Mouse (Mus musculus) intestine, embryonic 16.5 days (tissue): ENCODE data around the gene Lrpprc. TPM values are rescaled to one million over a fixed set of nuclear protein-coding genes. Genes with fewer than 3 reads are reported as not detected.

Source experiments
- ATAC-seq: fragments of 200-750 bp; cut with Nextera tagmentation; 2 replicates; pipeline ENCODE4 v1.8.0; 2017; ENCODE audit warnings: moderate TSS enrichment, moderate library complexity
- H3K27ac ChIP-seq: fragments of 300-500 bp; sonication (generic); 2 replicates; pipeline ENCODE4 v1.5.1; 2014; ENCODE audit warnings: mild to moderate bottlenecking, low read length
- H3K27me3 ChIP-seq: fragments of 300-500 bp; sonication (generic); replicated peaks from 2 replicates; pipeline ENCODE4 v1.6.1; 2014; ENCODE audit warnings: low read length, control low read depth, mixed read lengths; ENCODE audit not compliant: control insufficient read depth, insufficient read depth
- H3K36me3 ChIP-seq: fragments of 300-500 bp; sonication (generic); 2 replicates; pipeline ENCODE4 v1.6.1; 2014; ENCODE audit warnings: low read length, control low read depth; ENCODE audit not compliant: control insufficient read depth, insufficient read depth
- H3K4me1 ChIP-seq: fragments of 300-500 bp; sonication (generic); 2 replicates; pipeline ENCODE4 v1.6.1; 2014; ENCODE audit warnings: low read length, control low read depth, mixed read lengths; ENCODE audit not compliant: control insufficient read depth, insufficient read depth
- H3K4me2 ChIP-seq: fragments of 300-500 bp; sonication (generic); 2 replicates; pipeline ENCODE4 v1.6.1; 2014; ENCODE audit warnings: low read depth, low read length, control low read depth
- H3K4me3 ChIP-seq: fragments of 300-500 bp; sonication (generic); 2 replicates; pipeline ENCODE4 v1.5.1; 2014; ENCODE audit warnings: mild to moderate bottlenecking, low read length
- H3K9ac ChIP-seq: fragments of 300-500 bp; sonication (generic); 2 replicates; pipeline ENCODE4 v1.6.1; 2014; ENCODE audit warnings: low read depth, low read length
- H3K9me3 ChIP-seq: fragments of 300-500 bp; sonication (generic); 2 replicates; pipeline ENCODE4 v1.6.1; 2016; ENCODE audit warnings: low read length, control low read depth; ENCODE audit not compliant: control insufficient read depth
- WGBS: fragments of 180-500 bp; shearing (Covaris S2); extraction: QIAGEN DNeasy Blood & Tissue Kit; methylation state at CpG from one replicate; pipeline ENCODE4 v1.1.7; 2014; 5-methylcytosine and 5-hydroxymethylcytosine counted together
- polyA plus RNA-seq: library from polyadenylated mRNA; unstranded; fragments of >200 nt; fragmentation: Nextera tagmentation; extraction: Ambion mirVana; gene quantifications from 2 replicates; pipeline ENCODE4 v1.2.1, GENCODE M21; 2015

The Lrpprc gene
- polyA plus RNA-seq, 1 experiment from 2014 or later, result 54.5 TPM

DNA sequence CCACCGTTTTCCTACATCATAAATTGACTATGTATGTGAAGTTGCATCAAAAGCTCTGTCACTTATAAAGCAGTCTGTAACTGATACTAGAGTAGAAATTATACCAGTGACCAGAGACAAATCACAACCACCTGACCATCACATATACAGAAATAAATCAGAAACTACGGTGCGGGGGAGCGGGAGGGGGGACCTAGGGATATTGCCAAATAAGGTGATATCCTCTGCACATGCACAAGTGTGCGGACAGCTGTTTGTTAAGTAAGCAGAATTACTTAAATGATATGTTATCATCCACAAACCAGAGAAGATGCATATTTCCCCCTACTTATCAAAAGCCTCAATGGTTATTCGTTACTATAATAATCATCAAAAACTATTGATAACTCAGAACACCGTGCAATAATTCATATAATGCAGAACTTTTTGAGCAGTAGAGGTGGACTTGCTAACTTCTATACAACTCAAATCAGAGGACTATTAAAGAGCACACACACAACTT is 12.1 kb downstream of the Lrpprc start:
- 68% methylated on average over 7 of the region's 7 CpGs for WGBS
- Histone ChIP-seq H3K36me3 (no peaks in the 10 kb centered on the region; the same call in 1 of the 2 replicates), H3K9me3 (no peaks in the 10 kb centered on the region), H3K4me2 (no peak overlapping the region), H3K4me3 (no peak overlapping the region), H3K27me3 (no peaks in the 10 kb centered on the region), H3K27ac (no peak overlapping the region), H3K9ac (no peak overlapping the region), H3K4me1 (peaks cover 6% of the 10 kb centered on the region)
- no peak for ATAC-seq

DNA sequence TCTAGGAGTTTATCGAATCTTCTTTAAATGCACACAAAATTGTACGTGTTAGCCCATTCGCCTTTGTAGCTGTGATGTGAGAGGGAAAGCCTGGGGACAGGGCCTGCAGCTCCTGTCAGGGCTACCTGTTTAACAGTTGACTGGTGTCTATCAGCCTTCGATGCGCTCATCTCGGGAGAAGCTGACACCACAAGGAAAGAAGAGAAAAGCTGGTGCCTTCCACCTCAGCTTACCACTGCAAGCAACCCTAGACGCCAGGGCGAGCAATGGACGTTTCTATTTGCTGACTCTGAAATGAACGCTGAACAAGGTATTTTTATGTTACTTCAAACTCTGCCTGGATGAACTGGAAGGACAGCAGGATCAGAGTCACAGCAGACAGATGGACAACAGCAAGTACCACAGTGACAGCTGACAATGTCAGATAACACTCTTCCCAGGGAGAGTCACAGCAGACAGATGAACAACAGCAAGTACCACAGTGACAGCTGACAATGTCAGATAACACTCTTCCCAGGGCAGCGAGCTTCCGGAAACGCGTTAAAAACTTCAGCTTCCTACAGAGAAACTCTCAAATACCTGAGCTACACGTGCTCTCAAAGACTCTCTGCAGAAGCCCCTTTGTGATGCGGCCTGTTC is 14.1 kb downstream of the Lrpprc start:
- H3K4me3 ChIP-seq, result no peak overlapping the region
- peaks cover 6% of the 10 kb centered on the region for H3K4me1 ChIP-seq
- H3K27me3 ChIP-seq, result no peaks in the 10 kb centered on the region
- no peak overlapping the region for H3K9ac ChIP-seq
- peak; percentile 89 for ATAC-seq
- no peak overlapping the region for H3K4me2 ChIP-seq
- whole genome bisulfite sequencing, result 82% methylated on average over 16 of the region's 16 CpGs
- no peaks in the 10 kb centered on the region; the same call in 1 of the 2 replicates for H3K36me3 ChIP-seq
- H3K9me3 ChIP-seq, result no peaks in the 10 kb centered on the region
- no peak overlapping the region for H3K27ac ChIP-seq

DNA sequence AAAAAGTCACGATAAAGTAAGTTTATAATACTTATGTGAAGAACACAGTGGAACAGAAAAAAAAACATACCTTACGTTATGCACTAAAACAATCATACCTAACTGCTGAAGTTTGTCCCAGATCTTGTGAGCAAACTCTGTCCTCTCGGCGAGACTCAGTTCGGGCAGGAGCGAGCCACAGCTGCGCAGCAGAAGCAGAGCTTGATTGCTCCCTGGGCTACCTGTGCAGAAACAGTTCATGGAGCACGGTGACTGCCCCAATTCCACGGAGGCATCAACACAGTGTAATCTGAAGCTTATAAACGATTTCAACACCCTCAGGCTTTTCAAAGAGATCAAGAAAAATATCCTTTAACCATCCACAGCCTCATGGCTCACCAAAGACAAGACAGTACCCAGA is 15.3 kb downstream of the Lrpprc start:
- H3K9ac ChIP-seq, result no peak overlapping the region
- no peaks in the 10 kb centered on the region for H3K27me3 ChIP-seq
- H3K4me2 ChIP-seq, result no peak overlapping the region
- no peak overlapping the region for H3K27ac ChIP-seq
- H3K4me3 ChIP-seq, result no peak overlapping the region
- H3K4me1 ChIP-seq, result peaks cover 6% of the 10 kb centered on the region
- H3K9me3 ChIP-seq, result no peaks in the 10 kb centered on the region
- ATAC-seq, result no peak
- 92% methylated on average over 10 of the region's 10 CpGs for WGBS
- H3K36me3 ChIP-seq, result peaks cover 4% of the 10 kb centered on the region; the same call in 1 of the 2 replicates

DNA sequence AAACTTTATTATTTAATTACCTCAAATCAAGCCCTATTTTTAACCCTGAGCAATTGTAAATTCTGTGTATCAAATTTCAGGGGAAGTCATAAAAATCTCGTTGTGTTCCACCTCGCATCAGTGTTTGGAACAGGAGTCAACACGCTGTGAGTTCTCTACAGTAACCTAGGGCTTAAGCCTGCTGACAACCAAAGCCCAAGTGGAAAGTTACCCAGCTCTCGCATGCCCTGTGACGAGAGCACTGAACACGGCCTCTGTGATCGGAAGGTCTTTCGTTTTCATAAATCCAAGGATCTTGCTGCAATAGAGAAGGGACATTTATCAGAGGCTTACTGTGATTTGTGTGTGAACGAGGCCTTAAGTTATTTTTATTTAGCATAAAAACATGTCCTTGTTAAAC is 18.7 kb downstream of the Lrpprc start:
- H3K9ac ChIP-seq, result no peak overlapping the region
- H3K27me3 ChIP-seq, result no peaks in the 10 kb centered on the region
- H3K4me1 ChIP-seq, result no peaks in the 10 kb centered on the region
- H3K27ac ChIP-seq, result no peak overlapping the region
- H3K36me3 ChIP-seq, result peaks cover 6% of the 10 kb centered on the region; the same call in 1 of the 2 replicates
- H3K4me2 ChIP-seq, result no peak overlapping the region
- no peak for ATAC-seq
- WGBS, result 90% methylated on average over 9 of the region's 9 CpGs
- H3K9me3 ChIP-seq, result no peaks in the 10 kb centered on the region
- no peak overlapping the region for H3K4me3 ChIP-seq

DNA sequence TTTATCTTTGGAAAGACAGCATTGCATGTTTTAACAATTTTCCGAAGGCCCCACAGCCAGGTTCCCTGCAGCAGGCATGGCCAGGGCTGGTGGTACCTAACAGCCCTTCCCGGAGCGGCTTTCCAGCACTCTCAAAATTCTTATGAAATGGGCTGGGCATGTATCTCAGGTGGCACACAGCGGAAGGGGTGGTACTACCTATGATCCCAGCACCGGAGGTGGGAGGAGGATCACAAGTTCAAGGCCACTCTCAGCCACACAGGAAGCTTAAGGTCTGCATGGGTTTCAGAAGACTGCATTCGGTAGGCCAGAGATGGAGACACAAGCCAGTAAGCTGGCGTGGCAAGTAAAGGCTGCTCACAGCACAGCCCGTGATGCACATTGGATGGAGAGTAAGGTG is 31.6 kb downstream of the Lrpprc start:
- Histone ChIP-seq H3K27ac (no peak overlapping the region), H3K4me2 (no peak overlapping the region), H3K4me1 (0 out of 2 replicates have a peak, but pooled peaks cover 4% of the 10 kb centered on the region), H3K9ac (no peak overlapping the region), H3K9me3 (no peaks in the 10 kb centered on the region), H3K27me3 (no peaks in the 10 kb centered on the region), H3K4me3 (no peak overlapping the region), H3K36me3 (no peaks in the 10 kb centered on the region)
- 92% methylated on average over 8 of the region's 8 CpGs for WGBS
- no peak for ATAC-seq

DNA sequence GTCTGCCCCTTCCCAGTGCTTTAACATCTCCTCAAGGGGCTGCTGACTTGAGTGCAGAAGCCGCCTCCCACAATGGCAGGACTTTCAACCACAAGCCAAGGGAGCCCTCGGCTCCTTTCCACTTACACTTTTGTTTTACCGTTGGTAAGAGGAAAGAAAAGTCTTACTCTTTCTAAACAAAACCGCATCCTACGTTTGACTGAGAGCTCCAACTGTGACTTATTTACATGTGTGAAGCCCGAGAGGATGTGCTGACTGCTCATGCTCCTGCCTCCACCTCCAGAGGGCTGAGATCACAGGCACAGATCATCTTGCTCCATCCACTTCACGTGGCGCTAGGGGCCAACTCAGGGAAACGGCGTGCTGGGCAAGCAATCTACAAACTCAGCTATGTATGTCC is 32.2 kb downstream of the Lrpprc start:
- no peak overlapping the region for H3K4me2 ChIP-seq
- H3K27ac ChIP-seq, result no peak overlapping the region
- no peaks in the 10 kb centered on the region for H3K27me3 ChIP-seq
- 0 out of 2 replicates have a peak, but pooled peaks cover 4% of the 10 kb centered on the region for H3K4me1 ChIP-seq
- no peak for ATAC-seq
- no peak overlapping the region for H3K9ac ChIP-seq
- no peak overlapping the region for H3K4me3 ChIP-seq
- no peaks in the 10 kb centered on the region for H3K36me3 ChIP-seq
- no peaks in the 10 kb centered on the region for H3K9me3 ChIP-seq
- 43% methylated on average over 10 of the region's 10 CpGs for WGBS

DNA sequence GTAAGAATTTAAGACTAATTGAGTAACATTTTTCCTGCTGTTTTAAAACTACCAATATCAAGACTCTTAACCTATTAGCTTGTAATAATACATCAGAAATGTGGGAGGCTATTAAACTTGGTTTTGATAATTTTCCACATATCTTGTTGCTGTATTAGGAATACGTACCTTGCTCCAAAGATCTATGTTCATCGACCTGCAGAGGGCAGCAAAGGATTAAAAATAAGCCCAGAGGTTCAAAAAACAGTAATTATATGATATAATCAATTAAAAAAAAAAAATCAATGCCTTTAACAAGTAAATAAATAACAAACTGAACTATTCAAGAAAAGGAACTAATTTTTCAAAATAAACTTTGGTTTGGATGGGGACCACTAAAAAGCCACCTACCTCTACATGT is 34.5 kb downstream of the Lrpprc start:
- no peaks in the 10 kb centered on the region for H3K27me3 ChIP-seq
- no peak overlapping the region for H3K4me2 ChIP-seq
- H3K9ac ChIP-seq, result no peak overlapping the region
- no peaks in the 10 kb centered on the region for H3K9me3 ChIP-seq
- 0 out of 2 replicates have a peak, but pooled peaks cover 4% of the 10 kb centered on the region for H3K4me1 ChIP-seq
- H3K27ac ChIP-seq, result no peak overlapping the region
- H3K36me3 ChIP-seq, result no peaks in the 10 kb centered on the region
- no peak overlapping the region for H3K4me3 ChIP-seq
- WGBS, result 76% methylated on average over 2 of the region's 2 CpGs
- ATAC-seq, result no peak

DNA sequence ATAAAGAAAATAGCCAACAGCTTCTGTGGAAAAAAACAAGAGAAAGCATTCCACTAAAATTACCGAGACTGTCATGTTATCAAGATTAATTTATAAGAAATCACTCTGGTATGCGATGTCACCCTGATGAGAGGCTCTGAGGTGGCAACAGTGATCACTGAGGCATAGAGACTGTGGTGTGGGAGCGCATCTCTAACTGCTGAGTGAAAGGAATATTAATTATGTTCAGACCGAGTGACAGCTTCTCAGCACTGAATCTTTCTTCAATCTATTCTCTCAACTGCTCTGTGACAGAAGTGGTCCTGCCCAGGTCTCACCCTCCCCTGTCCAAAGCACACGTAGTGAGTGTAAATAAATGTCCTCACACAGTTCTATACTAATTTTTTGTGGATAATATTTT is 37.1 kb downstream of the Lrpprc start:
- Histone ChIP-seq H3K4me3 (no peak overlapping the region), H3K27ac (no peak overlapping the region), H3K4me1 (0 out of 2 replicates have a peak, but pooled peaks cover 3% of the 10 kb centered on the region), H3K9me3 (no peaks in the 10 kb centered on the region), H3K36me3 (peaks cover 3% of the 10 kb centered on the region; the same call in 1 of the 2 replicates), H3K4me2 (no peak overlapping the region), H3K27me3 (no peaks in the 10 kb centered on the region), H3K9ac (no peak overlapping the region)
- no peak for ATAC-seq
- WGBS, result 81% methylated on average over 5 of the region's 5 CpGs

DNA sequence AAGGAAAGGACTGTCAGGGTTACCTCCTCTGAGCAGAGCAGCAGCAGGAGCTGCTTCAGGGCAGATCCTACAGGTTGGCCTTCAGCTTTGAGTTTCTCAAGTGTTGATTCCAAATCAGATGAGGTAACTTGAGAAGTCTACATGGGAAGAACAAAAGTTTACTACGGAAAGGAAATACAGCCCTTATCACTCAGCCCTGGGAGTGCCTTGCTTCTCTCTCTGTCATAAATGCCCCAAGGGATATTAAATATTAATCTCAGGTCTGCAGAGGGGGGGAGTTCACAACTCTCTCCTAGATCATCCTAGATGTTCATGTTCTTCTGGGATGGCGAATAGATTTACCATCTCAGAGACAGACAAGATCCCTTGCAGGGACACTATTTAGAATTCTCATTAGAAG is 38.3 kb downstream of the Lrpprc start:
- ATAC-seq, result peak; percentile 79
- Histone ChIP-seq H3K36me3 (peaks cover 3% of the 10 kb centered on the region; the same call in 1 of the 2 replicates), H3K4me3 (no peak overlapping the region), H3K4me1 (no peaks in the 10 kb centered on the region), H3K27me3 (no peaks in the 10 kb centered on the region), H3K4me2 (no peak overlapping the region), H3K9me3 (no peaks in the 10 kb centered on the region), H3K27ac (peak overlapping the region; percentile 54; the same call in 1 of the 2 replicates), H3K9ac (no peak overlapping the region)
- 56% methylated on average over 2 of the region's 2 CpGs for WGBS
